Mouse (Mus musculus): ENCODE results near the gene Acy3.
"Not testable (repeated sequence)": the region's sequence is repeated elsewhere in the genome, so short reads cannot be mapped to it uniquely, and the experiment has no call there.

The Acy3 gene

DNA sequence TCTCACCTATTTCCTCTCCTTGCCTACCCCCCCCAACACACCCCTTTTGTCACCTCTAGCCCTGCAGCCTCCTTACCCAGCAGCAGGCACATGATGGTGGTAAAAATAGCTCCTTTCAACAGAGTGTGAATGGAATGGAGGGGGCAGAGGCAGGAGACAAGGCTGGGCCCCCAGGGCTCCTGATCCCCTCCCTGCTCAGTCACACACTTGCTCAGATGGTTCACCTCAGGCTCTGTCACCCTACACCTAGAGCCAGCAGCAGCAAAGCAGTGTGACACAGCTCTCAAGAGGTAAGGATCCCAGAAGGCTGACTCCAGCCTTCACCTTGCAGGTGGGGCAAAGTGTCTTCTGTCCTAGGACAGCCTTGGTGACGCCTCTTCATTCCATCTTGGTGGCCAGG lies 16.7 kb downstream of the Acy3 start, which contains the start of gene Doc2g:
Doc2g (plus strand) TSS at position 202 of the 400 bp plus-strand sequence.
- peak; percentile 44 for DNase-seq (ENCODE audit: low read depth, low spot score)

DNA sequence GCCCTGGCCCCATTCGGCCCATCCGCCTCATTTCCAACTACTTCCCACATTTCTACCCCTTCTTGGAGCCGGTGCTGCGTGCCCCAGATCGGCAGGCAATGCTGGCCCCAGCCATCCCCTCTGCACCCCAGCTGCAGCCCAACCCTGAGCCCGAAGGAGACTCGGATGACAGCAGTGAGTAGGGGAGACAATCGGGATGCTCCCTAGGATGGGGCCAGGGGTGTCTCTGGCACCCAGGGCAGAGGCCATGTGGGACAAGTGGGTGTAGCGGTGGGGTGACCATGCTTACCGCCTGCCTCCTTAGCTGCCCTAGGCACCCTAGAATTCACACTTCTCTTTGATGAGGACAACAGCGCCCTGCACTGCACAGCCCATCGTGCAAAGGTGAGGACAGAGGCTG lies 17.3 kb downstream of the Acy3 start:
- no peak for DNase-seq (ENCODE audit: low read depth, low spot score)

DNA sequence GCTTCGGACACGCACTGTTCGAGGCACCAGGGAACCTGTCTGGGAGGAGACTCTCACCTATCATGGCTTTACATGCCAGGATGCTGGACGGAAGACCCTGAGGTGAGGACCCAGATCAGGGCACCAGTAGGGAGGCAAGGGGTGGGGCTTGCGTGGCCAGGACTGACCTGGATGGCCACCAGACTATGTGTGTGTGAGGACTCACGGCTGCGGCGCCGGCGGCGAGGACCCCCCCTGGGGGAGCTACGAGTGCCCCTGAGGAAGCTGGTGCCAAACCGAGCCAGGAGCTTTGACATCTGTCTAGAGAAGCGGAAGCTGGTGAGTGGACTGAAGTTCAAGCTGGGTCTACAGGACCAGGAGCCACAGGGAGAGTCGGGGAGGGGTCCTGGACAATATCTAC lies 18.0 kb downstream of the Acy3 start:
- no peak for DNase-seq (ENCODE audit: low read depth, low spot score)

DNA sequence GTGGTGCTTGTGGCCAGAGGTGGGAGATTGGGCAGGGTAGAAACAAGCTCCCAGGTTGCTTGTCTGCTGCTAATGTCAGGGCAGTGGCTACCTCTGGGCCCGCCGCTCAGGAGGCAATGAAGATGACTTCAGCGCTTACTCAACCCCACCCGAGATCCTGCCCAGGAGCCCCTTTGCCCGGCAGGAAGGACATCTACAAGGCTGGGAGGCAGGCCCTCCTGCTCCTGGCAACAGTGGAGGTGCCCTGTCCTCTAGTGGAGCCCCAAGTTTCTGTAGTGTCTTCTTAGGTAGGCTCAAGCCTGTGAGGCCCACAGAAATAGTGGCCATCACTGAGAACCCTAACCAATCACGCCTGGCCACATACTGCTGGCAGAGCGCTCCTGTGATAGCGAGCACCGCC lies 18.7 kb downstream of the Acy3 start:
- no peak for DNase-seq (ENCODE audit: low read depth, low spot score)

- DNase-seq (ENCODE audit: low read depth, low spot score) = no peak
These were observed 19.6 kb downstream of the Acy3 start for GRCm38 (mm10) chr19:4005971-4006370.

DNA sequence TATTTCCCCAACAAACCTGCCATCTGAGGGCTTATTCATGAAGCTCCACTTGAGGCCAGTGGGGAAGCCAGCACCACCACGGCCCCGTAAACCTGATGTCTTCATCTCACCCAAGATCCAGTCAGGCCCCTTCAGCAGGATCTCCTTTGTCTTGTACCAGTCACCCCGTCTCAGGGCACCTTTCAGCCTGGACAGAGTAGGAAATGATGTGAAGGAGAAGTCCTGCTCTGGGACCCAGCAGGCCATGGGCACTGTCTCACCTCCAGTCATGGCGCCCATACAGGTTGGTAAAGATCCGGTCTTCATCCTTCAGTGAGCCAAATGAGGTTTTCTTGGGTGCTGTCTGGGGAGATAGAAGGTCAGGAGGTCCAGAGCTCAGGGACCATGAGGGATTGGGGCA lies 24.7 kb downstream of the Acy3 start:
- no peak for DNase-seq (ENCODE audit: low read depth, low spot score)

GRCm38 (mm10) chr19:4012432-4013022 lies 26.2 kb downstream of the Acy3 start, which contains the start of gene Ndufv1:
Gene Ndufv1 (minus strand): TSS chr19:4012806.
- peak; percentile 100 for DNase-seq (ENCODE audit: low read depth, low spot score)

DNA sequence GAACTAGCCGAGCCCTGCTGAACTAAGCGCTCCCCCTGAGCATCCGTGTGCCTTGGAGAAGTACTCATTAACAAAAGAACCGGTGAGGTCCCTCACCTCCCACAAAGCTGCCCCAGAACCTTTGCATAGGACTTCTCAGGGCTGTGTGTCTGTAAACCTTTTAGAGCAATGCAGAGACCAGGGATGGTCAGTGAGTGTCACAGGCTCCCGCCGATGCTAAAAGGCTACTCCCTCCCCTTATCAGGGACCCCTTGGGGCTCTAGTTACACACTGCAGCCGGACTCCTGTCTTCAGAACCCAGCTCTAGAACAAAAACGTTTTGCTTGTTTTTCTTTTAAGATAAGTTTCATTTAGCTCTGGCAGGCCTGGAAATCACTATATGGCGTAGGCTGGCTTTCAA lies 26.7 kb downstream of the Acy3 start:
- no peak for DNase-seq (ENCODE audit: low read depth, low spot score)

- no peak for DNase-seq (ENCODE audit: low read depth, low spot score)
These were observed 28.4 kb downstream of the Acy3 start for GRCm38 (mm10) chr19:4014802-4015201.

DNA sequence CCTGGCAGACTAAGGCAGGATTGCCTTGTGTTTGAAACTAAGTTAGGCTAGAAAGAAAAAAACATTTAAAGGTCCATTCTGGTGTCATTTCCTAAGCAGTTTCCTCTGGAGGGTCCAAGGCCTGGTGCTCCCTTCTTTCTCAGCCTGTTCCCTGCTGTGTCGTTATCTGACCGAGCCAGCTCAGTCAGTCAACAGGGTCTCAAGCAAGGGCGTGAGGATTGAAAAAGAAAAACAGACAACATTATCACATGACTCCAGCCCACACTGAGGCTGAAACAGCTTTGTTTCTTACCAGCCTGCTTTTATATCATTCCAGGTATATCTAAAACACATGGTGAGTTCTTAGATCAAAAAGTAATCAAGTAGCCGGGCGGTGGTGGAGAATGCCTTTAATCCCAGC lies 29.3 kb downstream of the Acy3 start:
- no peak for DNase-seq (ENCODE audit: low read depth, low spot score)

GRCm38 (mm10) chr19:4017921-4018587 lies 31.7 kb downstream of the Acy3 start:
- no peak for DNase-seq (ENCODE audit: low read depth, low spot score)

DNA sequence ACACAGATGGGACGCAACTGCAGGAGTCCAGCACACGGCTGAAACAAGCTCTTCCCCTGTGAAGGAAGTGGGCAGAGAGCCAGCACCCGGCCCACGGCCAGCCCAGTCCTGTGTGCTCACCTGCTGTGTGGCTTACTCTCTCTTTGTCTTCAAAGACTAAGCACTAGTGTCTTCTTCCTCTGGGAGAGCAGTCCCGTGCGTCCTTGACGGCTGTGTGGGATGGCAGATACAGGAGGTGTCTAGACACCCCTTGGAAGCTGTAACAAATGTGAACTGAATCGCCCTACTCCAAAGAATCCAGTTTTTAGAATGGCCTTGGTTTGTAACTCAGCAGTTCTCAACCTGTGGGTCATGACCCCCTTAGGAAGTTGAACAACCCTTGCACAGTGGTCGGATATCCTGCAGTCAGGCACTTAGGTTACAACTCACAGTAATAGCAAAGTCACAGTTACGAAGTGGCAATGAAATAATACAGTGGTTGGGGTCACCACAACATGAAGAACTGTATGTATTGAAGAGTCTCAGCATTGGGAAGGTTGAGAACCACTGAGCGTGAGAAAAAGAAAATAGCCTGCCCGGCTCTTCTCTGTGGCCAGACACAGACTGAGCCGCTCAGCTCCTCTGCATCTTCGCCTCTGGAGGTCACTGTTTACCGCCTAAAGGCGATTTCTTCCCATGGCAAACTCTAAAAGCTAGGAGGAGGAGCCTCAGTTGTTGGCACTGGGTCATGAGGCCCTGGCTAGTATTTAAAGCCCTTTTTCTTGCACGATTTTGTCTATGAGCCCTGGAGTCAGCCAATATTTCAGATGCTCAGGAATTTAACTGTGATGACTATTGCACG lies 32.6 kb downstream of the Acy3 start:
- peak; percentile 96 for DNase-seq (ENCODE audit: low read depth, low spot score)

GRCm38 (mm10) chr19:4023185-4023584 lies 36.8 kb downstream of the Acy3 start:
- DNase-seq (ENCODE audit: low read depth, low spot score) = no peak

GRCm38 (mm10) chr19:4027576-4027975 lies 41.2 kb downstream of the Acy3 start:
- DNase-seq (ENCODE audit: low read depth, low spot score) = peak; percentile 85

GRCm38 (mm10) chr19:4032668-4033067 lies 46.3 kb downstream of the Acy3 start:
- DNase-seq (ENCODE audit: low read depth, low spot score) = no peak

DNA sequence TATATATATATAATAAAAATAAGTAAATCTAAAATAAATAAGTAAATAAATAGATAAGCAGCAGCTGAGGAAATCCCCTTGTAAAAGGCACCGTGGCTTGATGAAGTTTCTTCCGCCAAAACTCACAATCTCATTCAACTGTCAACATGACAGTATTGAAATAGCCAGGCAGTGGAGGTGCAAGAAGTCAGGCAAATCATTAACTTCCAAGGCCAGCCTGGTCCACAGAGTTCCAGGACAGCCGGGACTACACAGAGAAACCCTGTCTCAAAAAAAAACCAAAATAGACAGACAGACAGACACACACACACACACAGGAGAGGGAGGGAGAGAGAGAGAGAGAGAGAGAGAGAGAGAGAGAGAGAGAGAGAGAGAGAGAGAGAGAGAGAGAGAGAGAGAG lies 46.9 kb downstream of the Acy3 start:
- DNase-seq (ENCODE audit: low read depth, low spot score) = no peak

- DNase-seq (ENCODE audit: low read depth, low spot score) = no peak
These were observed 47.4 kb downstream of the Acy3 start for GRCm38 (mm10) chr19:4033742-4034141.

DNA sequence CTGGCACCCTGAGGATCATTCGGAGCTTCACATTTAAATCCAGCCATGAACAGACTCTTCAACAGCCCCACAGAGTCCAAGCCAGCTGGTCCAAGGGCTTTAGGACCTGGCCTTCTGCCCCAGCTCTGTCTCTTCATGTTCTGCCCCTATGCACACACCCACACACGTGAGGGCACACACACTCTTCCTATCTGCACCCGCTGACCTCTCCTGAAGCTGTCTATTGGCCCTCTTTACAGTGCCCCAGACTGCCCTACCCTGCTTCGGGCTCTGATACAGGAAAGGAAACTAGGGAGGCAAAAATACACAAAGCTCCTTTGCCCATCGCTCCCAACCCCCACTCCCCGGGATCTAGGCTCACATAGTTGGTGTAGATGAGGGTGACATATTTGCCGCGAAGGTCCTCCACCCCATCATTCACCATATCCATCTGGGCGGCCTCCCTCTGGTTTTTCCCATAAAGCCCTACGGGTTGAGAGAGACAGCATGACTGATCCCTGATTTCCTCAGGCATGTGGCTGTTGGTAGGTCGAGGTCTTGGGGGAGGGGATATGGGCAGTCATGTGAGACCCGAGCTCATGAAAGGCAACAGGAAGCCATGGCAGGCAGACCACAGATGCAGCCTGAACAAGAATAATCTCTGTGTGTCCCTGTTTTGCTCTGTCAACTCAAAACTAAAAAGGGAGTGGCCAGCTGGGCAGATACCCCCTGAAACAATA lies 50.1 kb downstream of the Acy3 start:
- peak; percentile 20 for DNase-seq (ENCODE audit: low read depth, low spot score)

GRCm38 (mm10) chr19:4037154-4037787 lies 50.9 kb downstream of the Acy3 start:
- not testable (repeated sequence) for DNase-seq (ENCODE audit: low read depth, low spot score)

DNA sequence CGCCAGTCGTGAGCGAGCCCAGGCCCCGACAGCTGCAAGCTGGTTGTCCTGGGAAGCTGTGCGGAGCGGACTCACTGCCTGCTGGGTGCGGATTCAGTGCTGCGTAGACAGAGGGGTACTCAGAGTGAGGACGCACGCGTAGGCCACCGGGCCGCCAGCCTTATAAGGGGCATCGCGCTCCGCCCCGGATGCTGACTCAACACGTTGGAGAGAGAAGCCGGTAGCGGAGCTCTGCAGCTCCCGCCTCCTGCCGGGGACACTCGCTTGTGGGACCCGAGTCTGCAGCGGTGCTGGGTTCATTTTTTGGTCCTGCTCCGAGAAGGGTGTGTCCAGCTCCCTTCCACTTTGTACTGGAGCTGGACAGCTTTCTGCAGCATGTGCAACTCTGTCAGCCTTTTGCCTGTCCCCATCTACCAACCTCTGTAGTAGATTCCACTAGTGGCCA lies 51.4 kb downstream of the Acy3 start, which contains the start of gene Gstp1:
Gstp1 (minus strand) TSS at position 198 of the 445 bp plus-strand sequence.
- DNase-seq (ENCODE audit: low read depth, low spot score) = peak; percentile 96
